8 mouse cellular contexts compared by ENCODE assay signal in genomic region chr14:57104106-57105023, GRCm38 (mm10). TPM values are rescaled to one million over a fixed set of nuclear protein-coding genes. Genes with fewer than 3 reads are reported as not detected.
A peak's percentile ranks its signal among the peaks of the same experiment; 100 is the strongest.
DNase-seq lines count a peak whose midpoint lies in the region; ATAC-seq lines count a peak whose summit lies in the region.

TSS of gene Gjb2 (minus strand) at chr14:57104702.

- H3K27me3 ChIP-seq in embryonic facial prominence, embryonic 11.5 days (ENCODE audit: control insufficient read depth, insufficient read depth, low read length) = peaks cover 48% of the 10 kb centered on the region
- peaks cover 64% of the 10 kb centered on the region for H3K27me3 ChIP-seq in hindbrain, embryonic 12.5 days

- no peaks in the 10 kb centered on the region for H3K9me3 ChIP-seq in embryonic facial prominence, embryonic 11.5 days (replicated peaks; ENCODE audit: control insufficient read depth, low read length)
- H3K9me3 ChIP-seq in hindbrain, embryonic 12.5 days (replicated peaks) = no peaks in the 10 kb centered on the region

- no peak within 1 kb of the TSS for H3K27ac ChIP-seq in embryonic facial prominence, embryonic 11.5 days (replicated peaks; ENCODE audit: low read depth, low read length)
- no peak within 1 kb of the TSS for H3K27ac ChIP-seq in hindbrain, embryonic 12.5 days

- DNase-seq in urinary bladder, adult 2 months (ENCODE audit: low spot score) = peak; percentile 47
- DNase-seq in urinary bladder, postnatal 10 days (ENCODE audit: low spot score) = no peak
- DNase-seq in embryonic facial prominence, embryonic 11.5 days (ENCODE audit: low spot score) = peak; percentile 59
- DNase-seq in layer of hippocampus, postnatal 10 days (ENCODE audit: low spot score in 2 of 2) = peak; percentile 30 to 60
- peak; percentile 65 for DNase-seq in lung, postnatal 10 days
- DNase-seq in retina, postnatal 7 days (ENCODE audit: low read depth, low spot score) = peak; percentile 23

- no peaks in the 10 kb centered on the region for H3K36me3 ChIP-seq in embryonic facial prominence, embryonic 11.5 days (replicated peaks; ENCODE audit: control insufficient read depth, insufficient read depth, low read depth, low read length)
- H3K36me3 ChIP-seq in hindbrain, embryonic 12.5 days = no peaks in the 10 kb centered on the region

- H3K4me1 ChIP-seq in embryonic facial prominence, embryonic 11.5 days (ENCODE audit: control insufficient read depth, insufficient read depth, low read length) = peaks cover 4% of the 10 kb centered on the region
- peaks cover 17% of the 10 kb centered on the region for H3K4me1 ChIP-seq in hindbrain, embryonic 12.5 days

- WGBS in embryonic facial prominence, embryonic 11.5 days = under 1% methylated on average over 86 of the region's 101 CpGs
- under 1% methylated on average over 100 of the region's 101 CpGs for WGBS in hindbrain, embryonic 12.5 days

- ATAC-seq in embryonic facial prominence, embryonic 11.5 days (replicated peaks; ENCODE audit: insufficient number of reproducible peaks, low FRiP score, low TSS enrichment, low read depth) = peak; percentile 74
- peak; percentile 73; the same call in 1 of the 2 replicates for ATAC-seq in hindbrain, embryonic 12.5 days (ENCODE audit: low FRiP score)
- ATAC-seq in erythroid progenitor cell, adult 5-6 weeks (replicated peaks; ENCODE audit: low FRiP score, poor library complexity, severe bottlenecking) = no peak

- H3K9ac ChIP-seq in embryonic facial prominence, embryonic 11.5 days (replicated peaks; ENCODE audit: low read length) = peak within 1 kb of the TSS; percentile 54
- peak within 1 kb of the TSS; percentile 64 for H3K9ac ChIP-seq in hindbrain, embryonic 12.5 days

- peak within 1 kb of the TSS; percentile 98 for H3K4me2 ChIP-seq in embryonic facial prominence, embryonic 11.5 days (ENCODE audit: low read depth, low read length)
- peak within 1 kb of the TSS; percentile 100 for H3K4me2 ChIP-seq in hindbrain, embryonic 12.5 days (replicated peaks)

- peak within 1 kb of the TSS; percentile 54 for H3K4me3 ChIP-seq in embryonic facial prominence, embryonic 11.5 days (ENCODE audit: low read depth, low read length)
- peak within 1 kb of the TSS; percentile 60 for H3K4me3 ChIP-seq in hindbrain, embryonic 12.5 days

RNA-seq across cellular contexts. Expression of gene Gjb2, which starts in this region (rescaled TPM):
- polyA plus RNA-seq in urinary bladder, adult 2 months (2012; rRNA removed) = 6.4 and 6.5 TPM in 2 replicates
- polyA plus RNA-seq in embryonic facial prominence, embryonic 11.5 days (2014; fragmentation: Nextera tagmentation; extraction: Ambion mirVana) = 25.0 and 28.7 TPM in 2 replicates
- polyA plus RNA-seq in hindbrain, embryonic 12.5 days (2016; fragmentation: Nextera tagmentation; extraction: Ambion mirVana) = 31.7 and 32.0 TPM in 2 replicates
- 1 to 10 TPM; 6.2 to 7.5 TPM for total RNA-seq in layer of hippocampus, postnatal 10 days (2021)
- not detected in 2 replicates for total RNA-seq in erythroid progenitor cell, adult 5-6 weeks (2015; ENCODE audit: low replicate concordance)
- not detected in 2 replicates for total RNA-seq in erythroid progenitor cell, adult 5-6 weeks (2017; ENCODE audit: low replicate concordance)

Comparison
In these comparisons a context has a peak if more than half of its experiments do, and no peak if none do; other contexts are left out.
1. RNA of gene Gjb2 (total RNA-seq): 6.2 to 7.5 TPM in layer of hippocampus, postnatal 10 days; not detected in erythroid progenitor cell, adult 5-6 weeks; every median in the first group is over 4 times any median in the second.